Mouse (Mus musculus) ES-CJ7 (cell line): ENCODE results near the gene Lpar2.

Source experiments
- DNase-seq: peaks from one replicate; pipeline ENCODE4 v3.0.0; 2011; ENCODE audit warnings: low read depth, low spot score

Gene Lpar2

DNA sequence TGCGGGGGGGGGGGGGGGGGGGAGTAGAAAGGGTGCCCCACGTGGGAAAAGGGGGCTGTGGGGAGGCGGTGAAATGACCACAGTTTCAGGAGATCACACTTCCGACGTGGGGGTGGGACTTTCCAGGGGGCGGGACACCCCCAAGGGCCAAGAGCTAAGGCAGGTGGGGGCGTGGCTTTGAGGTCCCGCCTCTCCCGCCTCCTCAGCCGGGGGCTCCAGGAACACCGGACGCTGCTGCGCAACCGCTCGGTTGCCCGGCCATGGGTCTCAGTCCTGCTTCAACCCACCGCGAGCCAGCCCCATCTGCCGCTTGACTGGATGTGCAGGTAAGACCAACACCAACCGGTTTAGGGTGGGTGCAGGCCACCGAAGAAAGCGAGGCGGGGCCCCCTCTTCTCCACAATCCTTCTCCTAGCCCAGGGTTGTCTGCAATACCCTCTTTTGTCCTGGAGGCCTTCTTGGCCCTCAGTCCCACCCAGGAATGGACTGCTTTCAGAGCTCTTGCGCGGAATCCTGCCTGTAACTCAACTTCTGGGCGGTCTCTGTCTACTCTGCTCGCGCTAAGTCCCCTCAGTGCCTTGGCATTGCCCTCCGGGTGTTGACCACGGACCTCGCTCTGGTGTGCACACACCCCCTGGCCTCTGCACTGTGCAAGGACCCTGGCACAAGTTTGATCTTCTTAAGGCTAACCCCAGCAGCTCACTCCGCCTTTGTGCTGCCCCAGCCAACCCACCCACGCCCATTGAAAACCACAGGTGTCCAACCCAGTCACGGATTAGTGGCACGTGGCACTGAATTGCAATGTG is at the start of gene Lpar2:
Gene Lpar2, plus strand, starts transcription at position 44 of the 806 bp plus-strand sequence.
- DNase-seq, result peak; percentile 84

- DNase-seq, result peak; percentile 100
Observed at GRCm38 (mm10) chr8:69774503-69775148, 47.6 kb upstream of the Lpar2 start, which contains the start of gene Gm20422. Gene Gm20422, minus strand, starts transcription at chr8:69774886.

DNA sequence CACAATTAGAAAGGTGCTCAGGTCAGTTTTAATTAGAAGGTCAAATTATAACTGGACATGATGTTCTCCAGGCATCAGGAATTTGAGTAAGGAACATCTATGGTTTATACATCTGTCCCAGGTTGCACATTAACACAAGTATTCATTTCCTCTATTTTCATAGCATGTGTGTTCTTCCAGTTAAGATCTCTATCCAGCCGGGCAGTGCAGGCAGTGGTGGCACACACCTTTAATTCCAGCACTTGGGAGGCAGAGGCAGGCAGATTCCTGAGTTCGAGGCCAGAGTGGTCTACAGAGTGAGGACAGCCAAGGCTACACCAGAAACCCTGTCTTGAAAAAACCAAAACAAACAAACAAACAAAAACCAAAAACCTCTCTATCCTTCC is 47.1 kb upstream of the Lpar2 start:
- DNase-seq, result no peak

GRCm38 (mm10) chr8:69777111-69777510 is 45.1 kb upstream of the Lpar2 start:
- DNase-seq, result peak; percentile 73

DNA sequence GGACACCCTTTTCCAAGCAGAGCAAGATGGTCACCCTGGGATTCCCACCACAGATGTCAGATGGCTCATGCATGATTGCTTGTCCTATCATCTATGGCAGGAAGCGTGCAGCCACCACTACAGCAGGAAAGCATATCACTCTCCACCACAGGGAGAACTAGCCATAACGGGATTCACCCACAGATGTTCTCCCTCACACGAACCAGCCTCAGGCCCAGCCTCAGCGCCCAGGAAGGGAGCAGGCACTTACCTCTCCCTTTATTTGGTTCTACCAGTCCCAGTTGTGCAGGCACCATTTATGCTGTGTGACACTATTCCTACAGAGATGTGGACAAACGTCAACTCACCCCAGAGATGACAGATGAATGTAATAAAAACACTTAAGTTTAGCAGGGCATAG is 33.1 kb upstream of the Lpar2 start:
- DNase-seq, result no peak

GRCm38 (mm10) chr8:69789731-69790130 is 32.5 kb upstream of the Lpar2 start:
- no peak for DNase-seq

- no peak for DNase-seq
Observed at GRCm38 (mm10) chr8:69790364-69790763, 31.9 kb upstream of the Lpar2 start.

- peak; percentile 96 for DNase-seq
Observed at GRCm38 (mm10) chr8:69790773-69791367, 31.4 kb upstream of the Lpar2 start, which contains the start of the genes Atp13a1 and Zfp866. Gene Atp13a1, plus strand, starts transcription at chr8:69791163. Gene Zfp866, minus strand, starts transcription at chr8:69791178.

- DNase-seq, result peak; percentile 65
Observed at GRCm38 (mm10) chr8:69791415-69792068, 30.7 kb upstream of the Lpar2 start.

- DNase-seq, result no peak
Observed at GRCm38 (mm10) chr8:69793666-69794065, 28.6 kb upstream of the Lpar2 start.

GRCm38 (mm10) chr8:69794096-69794495 is 28.1 kb upstream of the Lpar2 start:
- no peak for DNase-seq

- DNase-seq, result no peak
Observed at GRCm38 (mm10) chr8:69794901-69795300, 27.3 kb upstream of the Lpar2 start.

- DNase-seq, result no peak
Observed at GRCm38 (mm10) chr8:69796721-69797345, 25.4 kb upstream of the Lpar2 start.

- no peak for DNase-seq
Observed at GRCm38 (mm10) chr8:69797661-69798060, 24.6 kb upstream of the Lpar2 start.

- no peak for DNase-seq
Observed at GRCm38 (mm10) chr8:69799261-69799660, 23.0 kb upstream of the Lpar2 start.

GRCm38 (mm10) chr8:69799946-69800345 is 22.3 kb upstream of the Lpar2 start:
- no peak for DNase-seq

DNA sequence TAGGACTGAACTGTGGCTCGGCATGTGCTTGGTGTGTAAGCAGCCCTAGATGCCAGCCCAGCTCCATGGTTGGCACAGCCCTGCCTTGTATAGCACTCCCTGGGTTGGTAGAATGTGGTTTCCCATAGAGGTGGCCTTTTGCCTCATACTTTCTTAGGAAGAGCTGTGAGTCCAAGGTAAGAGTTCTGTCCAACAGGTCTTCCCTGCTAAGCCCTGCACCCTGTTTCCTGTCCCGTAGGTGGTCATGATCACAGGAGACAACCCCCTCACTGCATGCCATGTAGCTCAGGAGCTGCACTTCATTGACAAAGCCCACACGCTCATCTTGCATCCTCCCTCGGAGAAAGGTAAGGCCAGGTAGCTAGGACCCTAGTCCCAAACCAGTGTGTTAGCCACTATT is 20.4 kb upstream of the Lpar2 start:
- DNase-seq, result no peak

DNA sequence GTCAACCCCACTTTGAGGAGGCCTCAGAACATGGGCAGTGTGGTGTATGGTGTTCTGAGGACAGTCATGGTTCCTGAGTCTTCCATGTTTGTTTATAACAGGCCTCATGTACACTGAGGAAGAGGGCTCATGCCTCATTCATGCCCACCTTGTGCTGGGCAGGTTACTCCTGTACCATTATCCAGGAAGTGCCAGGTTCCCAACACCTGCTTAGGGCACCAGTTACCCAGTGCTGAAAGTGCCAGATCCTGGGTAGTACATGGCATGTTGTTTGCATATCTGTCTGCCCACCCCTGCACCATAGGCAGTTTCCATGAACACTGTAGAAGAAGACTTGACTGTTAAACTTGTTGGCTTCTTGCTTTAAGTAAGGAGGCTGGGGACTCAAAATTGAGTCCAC is 20.0 kb upstream of the Lpar2 start:
- DNase-seq, result no peak

- DNase-seq, result no peak
Observed at GRCm38 (mm10) chr8:69803366-69803765, 18.9 kb upstream of the Lpar2 start.

GRCm38 (mm10) chr8:69804537-69804936 is 17.7 kb upstream of the Lpar2 start:
- no peak for DNase-seq

- DNase-seq, result no peak
Observed at GRCm38 (mm10) chr8:69805086-69805485, 17.1 kb upstream of the Lpar2 start.

DNA sequence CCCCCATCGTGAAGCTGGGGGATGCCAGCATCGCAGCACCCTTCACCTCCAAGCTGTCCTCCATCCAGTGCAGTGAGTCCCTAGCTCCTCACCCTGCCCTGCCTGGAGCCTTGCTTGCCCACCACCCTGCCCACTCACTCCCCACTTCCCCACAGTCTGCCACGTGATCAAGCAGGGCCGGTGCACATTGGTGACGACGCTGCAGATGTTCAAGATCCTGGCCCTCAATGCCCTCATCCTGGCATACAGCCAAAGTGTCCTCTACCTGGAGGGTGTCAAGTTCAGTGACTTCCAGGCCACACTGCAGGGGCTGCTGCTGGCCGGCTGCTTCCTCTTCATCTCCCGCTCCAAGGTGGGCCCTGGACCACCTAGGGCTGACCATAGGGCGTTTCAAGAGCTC is 16.7 kb upstream of the Lpar2 start:
- DNase-seq, result no peak
